Mouse (Mus musculus): ENCODE results near the gene Hoxd9.

DNA sequence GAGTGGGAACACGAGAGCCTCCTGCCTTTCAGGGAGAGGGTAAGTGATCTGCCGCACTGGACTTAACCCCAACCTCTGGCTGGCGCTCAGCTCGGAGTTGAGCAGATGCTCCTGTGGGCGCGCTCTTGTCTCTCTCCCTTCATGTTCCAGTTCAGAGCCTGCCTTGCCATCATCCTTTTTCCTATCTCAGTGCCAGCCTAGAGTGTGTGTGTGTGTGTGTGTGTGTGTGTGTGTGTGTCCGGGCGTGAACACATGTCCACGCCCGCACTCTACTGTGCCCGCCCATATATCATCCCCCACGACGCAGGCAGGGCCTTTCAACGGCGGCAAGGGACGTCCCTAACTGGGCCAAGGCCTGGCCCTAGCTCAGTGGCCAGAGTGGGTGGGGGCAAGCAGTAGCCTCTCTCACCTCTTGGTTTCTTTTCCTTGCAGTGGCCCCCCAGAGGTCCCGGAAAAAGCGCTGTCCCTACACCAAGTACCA, 14.0 kb upstream of the Hoxd9 start:
- TF ChIP-seq CTCF (IDR thresholded peaks at IDR 0.05; ENCODE audit: low read depth), result no peak
- no peak for TF ChIP-seq EP300 (optimal IDR thresholded peaks at IDR 0.05)
